Mouse (Mus musculus): ENCODE measurements around the gene Ttc21a.

- TF ChIP-seq CTCF (conservative IDR thresholded peaks at IDR 0.05; ENCODE audit: low read length) (no peak), NANOG (IDR thresholded peaks at IDR 0.05; ENCODE audit: borderline replicate concordance, low read length) (no peak)
Observed at GRCm38 (mm10) chr9:119978811-119979441, 41.5 kb downstream of the Ttc21a start.
